Mouse (Mus musculus) induced T-regulatory cell, adult 2 months (primary cell): Measurements from ENCODE around the gene Pgrmc2.

Experiments
- DNase-seq: peaks from one replicate; pipeline ENCODE4 v3.0.0-alpha.2; 2012; ENCODE audit warnings: low read depth

Pgrmc2 gene

GRCm38 (mm10) chr3:41082885-41083789 lies at the start of gene Pgrmc2:
Gene Pgrmc2 (minus strand): TSS chr3:41083046.
- peak; percentile 97 for DNase-seq

GRCm38 (mm10) chr3:41124000-41124294 lies 41.1 kb upstream of the Pgrmc2 start:
- DNase-seq = no peak

- DNase-seq = no peak
Observed at GRCm38 (mm10) chr3:41123190-41123999, 40.5 kb upstream of the Pgrmc2 start.

GRCm38 (mm10) chr3:41118173-41118572 lies 35.3 kb upstream of the Pgrmc2 start:
- no peak for DNase-seq

GRCm38 (mm10) chr3:41117447-41117846 lies 34.6 kb upstream of the Pgrmc2 start:
- no peak for DNase-seq

- DNase-seq = no peak
Observed at GRCm38 (mm10) chr3:41113186-41113585, 30.3 kb upstream of the Pgrmc2 start.

GRCm38 (mm10) chr3:41108306-41108785 lies 25.5 kb upstream of the Pgrmc2 start:
- DNase-seq = peak; percentile 14

- peak; percentile 36 for DNase-seq
Observed at GRCm38 (mm10) chr3:41107600-41108305, 24.9 kb upstream of the Pgrmc2 start.

GRCm38 (mm10) chr3:41101905-41102304 lies 19.1 kb upstream of the Pgrmc2 start:
- DNase-seq = no peak

GRCm38 (mm10) chr3:41100157-41100556 lies 17.3 kb upstream of the Pgrmc2 start:
- no peak for DNase-seq

GRCm38 (mm10) chr3:41099672-41100071 lies 16.8 kb upstream of the Pgrmc2 start:
- DNase-seq = no peak

GRCm38 (mm10) chr3:41093210-41093609 lies 10.4 kb upstream of the Pgrmc2 start:
- DNase-seq = no peak

GRCm38 (mm10) chr3:41092311-41092710 lies 9.5 kb upstream of the Pgrmc2 start:
- DNase-seq = no peak

GRCm38 (mm10) chr3:41090839-41091238 lies 8.0 kb upstream of the Pgrmc2 start:
- DNase-seq = no peak

- no peak for DNase-seq
Observed at GRCm38 (mm10) chr3:41087071-41087470, 4.2 kb upstream of the Pgrmc2 start.

GRCm38 (mm10) chr3:41084421-41084820 lies 1.6 kb upstream of the Pgrmc2 start:
- no peak for DNase-seq

GRCm38 (mm10) chr3:41083790-41084112 lies 905 bp upstream of the Pgrmc2 start:
- DNase-seq = no peak

- no peak for DNase-seq
Observed at GRCm38 (mm10) chr3:41082520-41082884, 344 bp downstream of the Pgrmc2 start.

- peak; percentile 63 for DNase-seq
Observed at GRCm38 (mm10) chr3:41081474-41082301, 1.2 kb downstream of the Pgrmc2 start.

GRCm38 (mm10) chr3:41080724-41081123 lies 2.1 kb downstream of the Pgrmc2 start:
- DNase-seq = peak; percentile 58

GRCm38 (mm10) chr3:41078673-41079072 lies 4.2 kb downstream of the Pgrmc2 start:
- no peak for DNase-seq

- no peak for DNase-seq
Observed at GRCm38 (mm10) chr3:41075376-41075775, 7.5 kb downstream of the Pgrmc2 start.
